Mouse (Mus musculus) left cerebral cortex, adult 8-10 months (tissue): Measurements from ENCODE around the gene Parp9. TPM values are rescaled to one million over a fixed set of nuclear protein-coding genes. Genes with fewer than 3 reads are reported as not detected.
"Not testable (repeated sequence)": the region's sequence is repeated elsewhere in the genome, so short reads cannot be mapped to it uniquely, and the experiment has no call there.

ENCODE experiments used
- DNase-seq, 2 experiments: peaks; one replicate each; pipeline ENCODE4 v3.0.0; 2022; ENCODE audit warnings: low spot score in 2 of 2
- total RNA-seq, 4 experiments: library from RNA; stranded (reverse); gene quantifications; 2 replicates each; pipeline ENCODE4 v1.2.4; 2022

Parp9 gene
- total RNA-seq, 4 experiments from 2014 or later: 2.9 to 4.9 (median 3.9) TPM

- DNase-seq: no peak
These were observed 54.1 kb downstream of the Parp9 start for GRCm38 (mm10) chr16:35992391-35992790.

DNA sequence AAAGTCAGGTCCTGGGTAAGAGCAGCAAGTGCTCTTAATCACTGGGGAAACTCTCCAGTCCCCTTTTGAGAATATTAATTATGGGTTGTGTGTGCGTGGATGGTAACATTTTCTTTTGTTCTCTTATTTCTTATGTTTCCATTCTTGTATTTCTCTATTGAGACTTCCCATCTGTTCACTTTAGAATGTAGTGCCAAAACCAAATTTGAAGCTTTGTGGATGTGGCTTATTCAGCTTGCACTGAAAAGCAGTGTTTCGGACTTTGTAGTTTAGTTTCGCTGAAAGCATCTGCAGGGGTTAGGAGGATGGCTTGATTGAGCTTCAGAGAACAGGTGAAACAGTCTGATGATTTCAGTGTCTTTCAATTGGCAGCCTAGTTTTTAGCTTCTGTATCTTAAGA, 55.0 kb downstream of the Parp9 start:
- no peak for DNase-seq

DNA sequence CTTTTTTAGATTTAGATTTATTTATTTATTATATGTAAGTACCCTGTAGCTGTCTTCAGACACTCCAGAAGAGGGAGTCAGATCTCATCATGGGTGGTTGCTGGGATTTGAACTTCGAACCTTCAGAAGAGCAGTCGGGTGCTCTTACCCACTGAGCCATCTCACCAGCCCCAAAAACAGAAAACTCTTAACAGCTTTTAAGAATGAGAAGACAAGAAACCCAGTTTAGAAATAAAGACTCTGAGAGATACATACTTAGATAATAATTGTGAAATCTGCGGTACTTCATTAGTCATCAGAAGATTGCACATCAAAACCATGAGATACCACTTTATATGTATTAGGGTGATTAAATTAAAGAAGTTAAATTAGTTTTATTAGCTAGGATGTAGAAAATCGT, 60.6 kb downstream of the Parp9 start:
- DNase-seq: not testable (repeated sequence)

- no peak for DNase-seq
These were observed 70.1 kb downstream of the Parp9 start for GRCm38 (mm10) chr16:36008396-36008795.

GRCm38 (mm10) chr16:36016335-36016734, 78.1 kb downstream of the Parp9 start:
- DNase-seq: no peak

Other genes starting within 250 kb of the Parp9 start
- 10 to 100 TPM; 65.2 to 71.3 (median 70.6) TPM for gene Dirc2, start 169.1 kb upstream of the Parp9 start, total RNA-seq
- gene Hspbap1, start 168.1 kb upstream of the Parp9 start, total RNA-seq: 1 to 10 TPM; 6.4 to 7.5 (median 6.9) TPM
- 1 to 10 TPM; 1.5 to 3.2 (median 2.4) TPM for gene Parp14, start 66.9 kb upstream of the Parp9 start, total RNA-seq
- gene Dtx3l, start 681 bp downstream of the Parp9 start, total RNA-seq: 1 to 10 TPM; 4.7 to 5.7 (median 5.2) TPM
- gene Kpna1, start 40.3 kb downstream of the Parp9 start, total RNA-seq: 100 to 1,000 TPM; 128 to 143 (median 130) TPM
- gene Wdr5b, start 102.7 kb downstream of the Parp9 start, total RNA-seq: 1 to 10 TPM; 4.4 to 5.3 (median 5.1) TPM
- 10 to 100 TPM; 51.3 to 65.8 (median 62.1) TPM for gene Fam162a, start 133.1 kb downstream of the Parp9 start, total RNA-seq
- 10 to 100 TPM; 15.4 to 22.0 (median 19.1) TPM for gene Ccdc58, start 133.2 kb downstream of the Parp9 start, total RNA-seq
- gene Csta1, start 192.8 kb downstream of the Parp9 start, total RNA-seq: not detected
- not detected for gene Stfa2l1, start 218.3 kb downstream of the Parp9 start, total RNA-seq
- not detected for gene Gm5483, start 245.7 kb downstream of the Parp9 start, total RNA-seq